Mouse (Mus musculus) adrenal gland, adult 18-20 months (tissue): ENCODE results near the gene Grk5. TPM values are rescaled to one million over a fixed set of nuclear protein-coding genes. Genes with fewer than 3 reads are reported as not detected.

Experiments
- total RNA-seq, 2 experiments: library from RNA; stranded (reverse); gene quantifications; 1 replicate in 1 of 2; 2 replicates in 1 of 2; pipeline ENCODE4 v1.2.3; 2021

Grk5 gene
- total RNA-seq, 2 experiments from 2014 or later, result 23.3 to 47.1 TPM

Other genes starting within 250 kb of the Grk5 start
- 1 to 10 TPM; 1.6 TPM for gene Nanos1, start 133.8 kb upstream of the Grk5 start, total RNA-seq
- gene Eif3a, start 99.1 kb upstream of the Grk5 start, total RNA-seq, result 100 to 1,000 TPM; 147 to 186 TPM
- gene Fam45a, start 78.2 kb upstream of the Grk5 start, total RNA-seq, result 10 to 100 TPM; 39.1 to 40.5 TPM
- 1 to 10 TPM; 6.4 to 7.1 TPM for gene Sfxn4, start 28.3 kb upstream of the Grk5 start, total RNA-seq
- 100 to 1,000 TPM; 564 to 802 TPM for gene Prdx3, start 15.2 kb upstream of the Grk5 start, total RNA-seq